Mouse (Mus musculus): Measurements from ENCODE around the gene Rai2. TPM values are rescaled to one million over a fixed set of nuclear protein-coding genes. Genes with fewer than 3 reads are reported as not detected.
"Not testable (repeated sequence)": the region's sequence is repeated elsewhere in the genome, so short reads cannot be mapped to it uniquely, and the experiment has no call there.

Rai2 gene
- polyA plus RNA-seq, 1 experiment from 2014 or later = 14.7 TPM

- Histone ChIP-seq H3K9me3 (replicated peaks; ENCODE audit: control insufficient read depth, low read length) (no peaks in the 10 kb centered on the region), H3K4me1 (ENCODE audit: control insufficient read depth, insufficient read depth, low read length) (no peaks in the 10 kb centered on the region), H3K9ac (ENCODE audit: low read length) (no peak overlapping the region), H3K27ac (ENCODE audit: low read depth, low read length) (no peak overlapping the region), H3K36me3 (ENCODE audit: control insufficient read depth, insufficient read depth, low read length) (no peaks in the 10 kb centered on the region), H3K4me3 (ENCODE audit: low read depth, low read length) (no peak overlapping the region), H3K27me3 (replicated peaks; ENCODE audit: control insufficient read depth, insufficient read depth, low read length) (no peaks in the 10 kb centered on the region), H3K4me2 (ENCODE audit: low read length) (no peak overlapping the region)
- 69% methylated on average over 2 of the region's 2 CpGs for WGBS
- ATAC-seq (no peak), DNase-seq (ENCODE audit: low spot score) (no peak)
These were observed 36.6 kb downstream of the Rai2 start for GRCm38 (mm10) chrX:161753514-161753913.

- Histone ChIP-seq H3K27ac (ENCODE audit: low read depth, low read length) (no peak overlapping the region), H3K9me3 (replicated peaks; ENCODE audit: control insufficient read depth, low read length) (no peaks in the 10 kb centered on the region), H3K4me3 (ENCODE audit: low read depth, low read length) (no peak overlapping the region), H3K4me2 (ENCODE audit: low read length) (no peak overlapping the region), H3K36me3 (ENCODE audit: control insufficient read depth, insufficient read depth, low read length) (no peaks in the 10 kb centered on the region), H3K4me1 (ENCODE audit: control insufficient read depth, insufficient read depth, low read length) (peaks cover 4% of the 10 kb centered on the region; the same call in 1 of the 2 replicates), H3K27me3 (replicated peaks; ENCODE audit: control insufficient read depth, insufficient read depth, low read length) (no peaks in the 10 kb centered on the region), H3K9ac (ENCODE audit: low read length) (no peak overlapping the region)
- ATAC-seq = peak; percentile 59; the same call in 1 of the 2 replicates
- 53% methylated on average over 12 of the region's 12 CpGs for WGBS
- DNase-seq (ENCODE audit: low spot score) = peak; percentile 57
These were observed 59.6 kb downstream of the Rai2 start for GRCm38 (mm10) chrX:161776321-161776962.

- Histone ChIP-seq H3K4me1 (ENCODE audit: control insufficient read depth, insufficient read depth, low read length) (peaks cover 4% of the 10 kb centered on the region; the same call in 1 of the 2 replicates), H3K36me3 (ENCODE audit: control insufficient read depth, insufficient read depth, low read length) (no peaks in the 10 kb centered on the region), H3K9me3 (replicated peaks; ENCODE audit: control insufficient read depth, low read length) (no peaks in the 10 kb centered on the region), H3K27ac (ENCODE audit: low read depth, low read length) (no peak overlapping the region; the same call in 1 of the 2 replicates), H3K27me3 (replicated peaks; ENCODE audit: control insufficient read depth, insufficient read depth, low read length) (no peaks in the 10 kb centered on the region), H3K9ac (ENCODE audit: low read length) (no peak overlapping the region), H3K4me2 (ENCODE audit: low read length) (no peak overlapping the region), H3K4me3 (ENCODE audit: low read depth, low read length) (no peak overlapping the region)
- peak; percentile 81 for ATAC-seq
- 63% methylated on average over 6 of the region's 6 CpGs for WGBS
- peak; percentile 47 for DNase-seq (ENCODE audit: low spot score)
These were observed 63.6 kb downstream of the Rai2 start for GRCm38 (mm10) chrX:161780321-161781034.

- H3K9ac ChIP-seq (ENCODE audit: low read length) = no peak overlapping the region
- H3K36me3 ChIP-seq (ENCODE audit: control insufficient read depth, insufficient read depth, low read length) = no peaks in the 10 kb centered on the region
- no peak overlapping the region for H3K4me2 ChIP-seq (ENCODE audit: low read length)
- H3K4me3 ChIP-seq (ENCODE audit: low read depth, low read length) = no peak overlapping the region
- DNase-seq (ENCODE audit: low spot score) (peak; percentile 36), ATAC-seq (0 out of 2 replicates have a peak, but pooled peaks have one; percentile 15)
- no peaks in the 10 kb centered on the region for H3K4me1 ChIP-seq (ENCODE audit: control insufficient read depth, insufficient read depth, low read length)
- WGBS = 44% methylated on average over 6 of the region's 6 CpGs
- no peak overlapping the region for H3K27ac ChIP-seq (ENCODE audit: low read depth, low read length)
- H3K27me3 ChIP-seq (replicated peaks; ENCODE audit: control insufficient read depth, insufficient read depth, low read length) = no peaks in the 10 kb centered on the region
- no peaks in the 10 kb centered on the region for H3K9me3 ChIP-seq (replicated peaks; ENCODE audit: control insufficient read depth, low read length)
These were observed 73.3 kb downstream of the Rai2 start for GRCm38 (mm10) chrX:161790182-161790581.

GRCm38 (mm10) chrX:161826186-161826585 is 109.3 kb downstream of the Rai2 start:
- DNase-seq (ENCODE audit: low spot score) = peak; percentile 66
- not testable (repeated sequence) for H3K4me3 ChIP-seq (ENCODE audit: low read depth, low read length); H3K36me3 ChIP-seq (ENCODE audit: control insufficient read depth, insufficient read depth, low read length); H3K9me3 ChIP-seq (replicated peaks; ENCODE audit: control insufficient read depth, low read length); H3K27ac ChIP-seq (ENCODE audit: low read depth, low read length); H3K9ac ChIP-seq (ENCODE audit: low read length); H3K4me2 ChIP-seq (ENCODE audit: low read length); H3K4me1 ChIP-seq (ENCODE audit: control insufficient read depth, insufficient read depth, low read length); ATAC-seq; H3K27me3 ChIP-seq (replicated peaks; ENCODE audit: control insufficient read depth, insufficient read depth, low read length)
- WGBS = 22% methylated on average over 2 of the region's 2 CpGs
